Mouse (Mus musculus) cortical plate, adult 2 months (tissue): Measurements from ENCODE around the gene Slc6a9.

Experiments
- CTCF ChIP-seq: fragments of 200-500 bp; IDR thresholded peaks from 2 replicates; pipeline ENCODE4 v1.5.1; 2011; ENCODE audit warnings: mild to moderate bottlenecking, control low read depth, low read length; ENCODE audit not compliant: insufficient read depth; ENCODE audit errors: extremely low read depth
- POLR2A ChIP-seq: fragments of 200-500 bp; IDR thresholded peaks from 2 replicates; pipeline ENCODE4 v1.6.1; 2011; ENCODE audit warnings: mild to moderate bottlenecking, low read length, control low read depth; ENCODE audit not compliant: insufficient read depth; ENCODE audit errors: extremely low read depth

GRCm38 (mm10) chr4:117850871-117851270, 16.6 kb downstream of the Slc6a9 start:
- no peak for TF ChIP-seq CTCF
- TF ChIP-seq POLR2A = no peak
